Mouse (Mus musculus): ENCODE measurements around the gene Clmp. TPM values are rescaled to one million over a fixed set of nuclear protein-coding genes. Genes with fewer than 3 reads are reported as not detected.
A peak's percentile ranks its signal among the peaks of the same experiment; 100 is the strongest.

Clmp gene
- polyA plus RNA-seq, 1 experiment from 2014 or later = 31.0 TPM

GRCm38 (mm10) chr9:40723311-40723772 lies 37.6 kb downstream of the Clmp start:
- Histone ChIP-seq H3K9me3 (no peaks in the 10 kb centered on the region), H3K27me3 (no peaks in the 10 kb centered on the region), H3K4me1 (peaks cover 21% of the 10 kb centered on the region), H3K9ac (no peak overlapping the region), H3K36me3 (replicated peaks) (no peaks in the 10 kb centered on the region), H3K4me2 (no peak overlapping the region), H3K27ac (no peak overlapping the region), H3K4me3 (replicated peaks) (no peak overlapping the region)
- no peak for ATAC-seq (ENCODE audit: low FRiP score)
- WGBS = 63% methylated on average over 2 of the region's 2 CpGs

- H3K4me3 ChIP-seq (replicated peaks) = no peak overlapping the region
- peaks cover 21% of the 10 kb centered on the region for H3K4me1 ChIP-seq
- H3K4me2 ChIP-seq = no peak overlapping the region
- WGBS = 66% methylated on average over 5 of the region's 5 CpGs
- no peaks in the 10 kb centered on the region for H3K36me3 ChIP-seq (replicated peaks)
- H3K27ac ChIP-seq = no peak overlapping the region
- H3K27me3 ChIP-seq = no peaks in the 10 kb centered on the region
- no peaks in the 10 kb centered on the region for H3K9me3 ChIP-seq
- no peak overlapping the region for H3K9ac ChIP-seq
- no peak for ATAC-seq (ENCODE audit: low FRiP score)
These were observed 39.2 kb downstream of the Clmp start for GRCm38 (mm10) chr9:40724978-40725377.

- H3K27me3 ChIP-seq = no peaks in the 10 kb centered on the region
- H3K4me1 ChIP-seq = peaks cover 29% of the 10 kb centered on the region
- no peak overlapping the region for H3K27ac ChIP-seq
- H3K9me3 ChIP-seq = no peaks in the 10 kb centered on the region
- no peaks in the 10 kb centered on the region for H3K36me3 ChIP-seq (replicated peaks)
- 85% methylated on average over 4 of the region's 4 CpGs for WGBS
- no peak overlapping the region for H3K4me2 ChIP-seq
- H3K9ac ChIP-seq = no peak overlapping the region
- ATAC-seq (ENCODE audit: low FRiP score) = no peak
- no peak overlapping the region for H3K4me3 ChIP-seq (replicated peaks)
These were observed 41.5 kb downstream of the Clmp start for GRCm38 (mm10) chr9:40727140-40727823.

- no peak for ATAC-seq (ENCODE audit: low FRiP score)
These were observed 42.2 kb downstream of the Clmp start for GRCm38 (mm10) chr9:40727824-40728495.

GRCm38 (mm10) chr9:40730302-40730700 lies 44.5 kb downstream of the Clmp start:
- H3K9ac ChIP-seq = peak overlapping the region; percentile 58
- H3K27me3 ChIP-seq = no peaks in the 10 kb centered on the region
- H3K27ac ChIP-seq = peak overlapping the region; percentile 89
- WGBS = 66% methylated on average over 12 of the region's 12 CpGs
- H3K4me1 ChIP-seq = peaks cover 23% of the 10 kb centered on the region
- no peaks in the 10 kb centered on the region for H3K9me3 ChIP-seq
- peak; percentile 53; the same call in 1 of the 2 replicates for ATAC-seq (ENCODE audit: low FRiP score)
- H3K4me3 ChIP-seq (replicated peaks) = peak overlapping the region; percentile 40
- H3K36me3 ChIP-seq (replicated peaks) = no peaks in the 10 kb centered on the region
- H3K4me2 ChIP-seq = peak overlapping the region; percentile 64

More at GRCm38 (mm10) chr9:40727824-40728495, 42.2 kb downstream of the Clmp start:
- Histone ChIP-seq H3K4me3 (replicated peaks) (no peak overlapping the region), H3K9ac (no peak overlapping the region), H3K4me1 (peaks cover 30% of the 10 kb centered on the region), H3K9me3 (no peaks in the 10 kb centered on the region), H3K27ac (no peak overlapping the region), H3K36me3 (replicated peaks) (no peaks in the 10 kb centered on the region), H3K4me2 (no peak overlapping the region), H3K27me3 (no peaks in the 10 kb centered on the region)
- WGBS = 84% methylated on average over 7 of the region's 7 CpGs

- H3K4me3 ChIP-seq (replicated peaks) = peak overlapping the region; percentile 40
- WGBS = under 1% methylated on average over 35 of the region's 35 CpGs
- H3K4me1 ChIP-seq = peaks cover 22% of the 10 kb centered on the region
- H3K27me3 ChIP-seq = no peaks in the 10 kb centered on the region
- peak overlapping the region; percentile 64 for H3K4me2 ChIP-seq
- H3K36me3 ChIP-seq (replicated peaks) = no peaks in the 10 kb centered on the region
- H3K9me3 ChIP-seq = no peaks in the 10 kb centered on the region
- ATAC-seq (ENCODE audit: low FRiP score) = peak; percentile 71
- H3K9ac ChIP-seq = peak overlapping the region; percentile 58
- H3K27ac ChIP-seq = peak overlapping the region; percentile 89
These were observed 45.2 kb downstream of the Clmp start for GRCm38 (mm10) chr9:40730701-40731590.

GRCm38 (mm10) chr9:40731591-40732048 lies 45.9 kb downstream of the Clmp start:
- no peak for ATAC-seq (ENCODE audit: low FRiP score)
- Histone ChIP-seq H3K36me3 (replicated peaks) (no peaks in the 10 kb centered on the region), H3K4me1 (peaks cover 22% of the 10 kb centered on the region), H3K4me2 (peak overlapping the region; percentile 64), H3K9me3 (no peaks in the 10 kb centered on the region), H3K9ac (no peak overlapping the region; the same call in 1 of the 2 replicates), H3K27ac (peak overlapping the region; percentile 89), H3K27me3 (no peaks in the 10 kb centered on the region), H3K4me3 (replicated peaks) (peak overlapping the region; percentile 40)
- 10% methylated on average over 7 of the region's 7 CpGs for WGBS

GRCm38 (mm10) chr9:40732302-40732701 lies 46.5 kb downstream of the Clmp start:
- Histone ChIP-seq H3K27me3 (no peaks in the 10 kb centered on the region), H3K4me3 (replicated peaks) (no peak overlapping the region), H3K9ac (no peak overlapping the region), H3K4me1 (peaks cover 22% of the 10 kb centered on the region), H3K4me2 (no peak overlapping the region), H3K9me3 (no peaks in the 10 kb centered on the region), H3K27ac (no peak overlapping the region), H3K36me3 (replicated peaks) (no peaks in the 10 kb centered on the region)
- 30% methylated on average over 2 of the region's 2 CpGs for WGBS
- peak; percentile 65; the same call in 1 of the 2 replicates for ATAC-seq (ENCODE audit: low FRiP score)

- ATAC-seq (ENCODE audit: low FRiP score) = no peak
- no peaks in the 10 kb centered on the region for H3K36me3 ChIP-seq (replicated peaks)
- H3K9ac ChIP-seq = no peak overlapping the region
- WGBS = 81% methylated on average over 6 of the region's 6 CpGs
- H3K4me1 ChIP-seq = peaks cover 3% of the 10 kb centered on the region
- H3K9me3 ChIP-seq = no peaks in the 10 kb centered on the region
- no peak overlapping the region for H3K27ac ChIP-seq
- no peak overlapping the region for H3K4me2 ChIP-seq
- H3K27me3 ChIP-seq = no peaks in the 10 kb centered on the region
- H3K4me3 ChIP-seq (replicated peaks) = no peak overlapping the region
These were observed 51.4 kb downstream of the Clmp start for GRCm38 (mm10) chr9:40737117-40737516.

GRCm38 (mm10) chr9:40743525-40744034 lies 57.8 kb downstream of the Clmp start:
- Histone ChIP-seq H3K4me3 (replicated peaks) (no peak overlapping the region), H3K4me1 (0 out of 2 replicates have a peak, but pooled peaks cover 8% of the 10 kb centered on the region), H3K27me3 (no peaks in the 10 kb centered on the region), H3K9ac (no peak overlapping the region), H3K4me2 (no peak overlapping the region), H3K36me3 (replicated peaks) (no peaks in the 10 kb centered on the region), H3K9me3 (no peaks in the 10 kb centered on the region), H3K27ac (no peak overlapping the region)
- ATAC-seq (ENCODE audit: low FRiP score) = no peak
- WGBS = 56% methylated on average over 7 of the region's 7 CpGs

GRCm38 (mm10) chr9:40744233-40744632 lies 58.5 kb downstream of the Clmp start:
- no peak for ATAC-seq (ENCODE audit: low FRiP score)
- Histone ChIP-seq H3K27me3 (no peaks in the 10 kb centered on the region), H3K4me1 (0 out of 2 replicates have a peak, but pooled peaks cover 8% of the 10 kb centered on the region), H3K9me3 (no peaks in the 10 kb centered on the region), H3K36me3 (replicated peaks) (no peaks in the 10 kb centered on the region), H3K4me2 (no peak overlapping the region), H3K27ac (no peak overlapping the region), H3K9ac (no peak overlapping the region), H3K4me3 (replicated peaks) (no peak overlapping the region)
- 59% methylated on average over 3 of the region's 3 CpGs for WGBS

GRCm38 (mm10) chr9:40746796-40747195 lies 61.0 kb downstream of the Clmp start:
- H3K4me1 ChIP-seq = 0 out of 2 replicates have a peak, but pooled peaks cover 8% of the 10 kb centered on the region
- H3K9me3 ChIP-seq = no peaks in the 10 kb centered on the region
- H3K36me3 ChIP-seq (replicated peaks) = no peaks in the 10 kb centered on the region
- no peak overlapping the region for H3K4me2 ChIP-seq
- ATAC-seq (ENCODE audit: low FRiP score) = no peak; the same call in 1 of the 2 replicates
- WGBS = 82% methylated on average over 9 of the region's 9 CpGs
- H3K9ac ChIP-seq = no peak overlapping the region
- H3K27ac ChIP-seq = no peak overlapping the region
- no peaks in the 10 kb centered on the region for H3K27me3 ChIP-seq
- no peak overlapping the region for H3K4me3 ChIP-seq (replicated peaks)
